Mouse (Mus musculus): ENCODE measurements around the gene Bag5. TPM values are rescaled to one million over a fixed set of nuclear protein-coding genes. Genes with fewer than 3 reads are reported as not detected.

Bag5 gene
- 41.5 and 46.1 TPM in 2 replicates for polyA plus RNA-seq (2015; fragmentation: Nextera tagmentation; extraction: Ambion mirVana)

GRCm38 (mm10) chr12:111713004-111713651 lies at the start of gene Bag5, which contains the start of gene Apopt1:
Gene Bag5 (minus strand): TSS chr12:111713257.
Gene Apopt1 (plus strand): TSS chr12:111713261.

DNA sequence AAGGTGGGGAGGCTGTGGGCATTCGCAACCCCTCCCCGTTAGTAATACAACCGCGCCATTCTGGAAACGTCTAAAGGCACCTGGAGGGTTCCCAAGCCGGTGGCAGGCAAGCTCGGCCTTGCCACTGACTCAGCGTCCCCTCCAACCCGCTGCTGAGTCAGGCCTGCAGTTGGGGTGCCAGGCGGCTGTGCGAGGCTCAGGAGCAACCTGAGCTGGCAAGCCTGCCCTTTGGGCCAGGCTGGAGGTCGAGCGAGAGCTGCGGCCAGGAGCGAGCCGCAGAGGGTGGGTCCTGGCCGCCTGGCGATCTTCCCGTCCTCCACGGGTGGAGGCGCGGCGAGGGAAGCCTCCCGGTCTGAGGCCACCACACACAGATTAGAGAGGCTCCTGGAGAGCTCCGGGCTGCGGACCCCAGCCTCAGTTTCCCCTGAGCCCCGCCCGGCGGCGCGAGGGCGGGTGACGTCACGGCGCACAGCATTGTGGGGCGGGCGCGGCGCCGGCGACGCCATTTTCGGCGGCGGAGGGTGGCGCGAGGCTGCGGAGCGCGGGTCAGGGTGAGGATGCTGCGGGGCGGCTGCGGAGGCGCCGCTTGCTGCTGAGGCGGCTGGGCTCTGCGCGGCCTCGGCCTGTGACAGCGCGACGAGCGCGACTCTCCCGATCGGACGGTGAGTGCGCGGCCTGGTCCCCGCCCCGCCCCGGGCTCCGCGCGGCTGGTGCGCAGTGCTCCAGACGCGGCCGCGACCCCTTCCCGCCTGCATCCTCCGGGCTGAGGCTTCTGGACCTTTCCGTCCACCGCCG lies 45.5 kb upstream of the Bag5 start, which contains the start of gene Klc1:
Gene Klc1, plus strand, starts transcription at position 469 of the 795 bp plus-strand sequence.

DNA sequence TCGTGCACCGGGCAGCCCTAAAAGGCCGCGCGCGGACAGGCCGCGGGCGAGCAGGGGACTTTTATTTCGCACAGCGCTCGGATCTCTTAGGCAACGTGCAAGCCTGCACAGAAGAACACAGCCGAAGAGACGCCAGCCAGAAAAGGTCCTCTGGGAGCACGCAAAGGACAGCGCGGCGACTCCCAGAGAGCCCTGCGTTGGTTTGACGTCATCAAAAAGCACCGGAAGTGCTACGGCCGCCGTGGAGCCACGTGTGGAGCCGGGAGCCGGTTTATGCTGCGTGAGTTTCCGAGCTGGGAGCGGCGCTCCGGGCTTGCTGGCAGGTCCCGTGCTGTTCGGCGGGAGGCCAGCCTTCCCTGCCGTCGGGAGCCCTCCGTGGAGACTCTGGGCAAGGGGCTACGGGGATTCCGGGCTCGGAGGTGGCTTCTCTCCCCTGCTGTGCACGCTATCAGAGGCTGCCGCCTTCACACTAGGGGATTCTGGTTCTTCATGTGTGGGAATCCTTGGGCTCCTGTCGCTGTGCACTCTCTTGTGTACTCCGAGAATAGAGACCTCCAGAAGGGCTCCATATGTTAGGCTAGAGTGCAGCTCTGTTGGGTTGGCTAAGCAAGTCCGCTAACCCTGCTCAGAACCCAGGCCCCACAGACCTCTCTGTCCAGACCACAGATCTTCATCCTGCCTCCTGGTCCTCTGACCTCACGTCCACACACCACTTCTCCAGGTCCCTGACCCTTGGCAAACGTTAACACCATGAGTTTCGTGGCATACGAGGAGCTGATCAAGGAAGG lies 35.0 kb downstream of the Bag5 start, which contains the start of gene Trmt61a:
Gene Trmt61a, plus strand, starts transcription at position 224 of the 788 bp plus-strand sequence.

DNA sequence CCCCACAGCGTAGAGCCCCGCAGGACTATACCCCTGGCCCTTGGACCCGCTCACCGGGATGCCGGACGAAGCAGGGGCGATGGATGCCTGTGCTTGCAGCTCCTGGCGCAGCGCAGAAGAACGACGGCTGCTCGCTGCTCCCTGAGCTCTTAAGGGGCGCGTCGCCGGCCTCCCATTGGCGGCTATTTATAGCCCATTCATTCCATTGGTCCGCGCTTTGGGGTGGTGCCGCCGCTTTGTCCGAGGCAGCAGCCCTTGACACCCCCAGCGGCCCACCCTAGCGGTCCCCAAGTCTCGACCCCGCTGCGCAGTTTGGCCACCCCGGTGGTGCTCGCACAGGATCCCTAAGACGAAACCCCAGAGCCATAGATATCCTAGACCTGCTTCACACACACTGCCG lies 40.9 kb downstream of the Bag5 start, which contains the start of gene Ckb:
Gene Ckb, minus strand, starts transcription at position 163 of the 400 bp plus-strand sequence.

Other genes starting within 250 kb of the Bag5 start
- 14.4 and 14.9 TPM in 2 replicates for gene Gm266, start 227.4 kb downstream of the Bag5 start, polyA plus RNA-seq (2015; fragmentation: Nextera tagmentation; extraction: Ambion mirVana)
- gene Eif5, start 175.2 kb downstream of the Bag5 start, polyA plus RNA-seq (2015; fragmentation: Nextera tagmentation; extraction: Ambion mirVana), result 428 and 477 TPM in 2 replicates
- 19.7 and 21.8 TPM in 2 replicates for gene Mark3, start 138.7 kb downstream of the Bag5 start, polyA plus RNA-seq (2015; fragmentation: Nextera tagmentation; extraction: Ambion mirVana)
- 2,312 and 2,495 TPM in 2 replicates for gene Ckb, start 40.9 kb downstream of the Bag5 start, polyA plus RNA-seq (2015; fragmentation: Nextera tagmentation; extraction: Ambion mirVana)
- 13.8 and 14.8 TPM in 2 replicates for gene Trmt61a, start 35.2 kb downstream of the Bag5 start, polyA plus RNA-seq (2015; fragmentation: Nextera tagmentation; extraction: Ambion mirVana)
- 45.0 and 45.7 TPM in 2 replicates for gene Apopt1, start within 50 bp of the Bag5 start, polyA plus RNA-seq (2015; fragmentation: Nextera tagmentation; extraction: Ambion mirVana)
- gene Klc1, start 45.6 kb upstream of the Bag5 start, polyA plus RNA-seq (2015; fragmentation: Nextera tagmentation; extraction: Ambion mirVana), result 89.8 and 108 TPM in 2 replicates
- 2.9 and 3.4 TPM in 2 replicates for gene Xrcc3, start 100.6 kb upstream of the Bag5 start, polyA plus RNA-seq (2015; fragmentation: Nextera tagmentation; extraction: Ambion mirVana)
- 79.9 and 81.4 TPM in 2 replicates for gene Zfyve21, start 100.9 kb upstream of the Bag5 start, polyA plus RNA-seq (2015; fragmentation: Nextera tagmentation; extraction: Ambion mirVana)
- gene Ppp1r13b, start 194.9 kb upstream of the Bag5 start, polyA plus RNA-seq (2015; fragmentation: Nextera tagmentation; extraction: Ambion mirVana), result 13.7 and 16.1 TPM in 2 replicates

Measured in urinary bladder, postnatal 0 days (tissue).